Mouse (Mus musculus) thymus, adult 18-20 months (tissue): ENCODE data around the gene Rab7.
A peak's percentile ranks its signal among the peaks of the same experiment; 100 is the strongest.

Experiments
- DNase-seq, 2 experiments: peaks; one replicate each; pipeline ENCODE4 v3.0.0; 2022; ENCODE audit warnings: mixed read lengths in 2 of 2

Gene Rab7

GRCm38 (mm10) chr6:88044577-88045405 is at the start of gene Rab7:
Gene Rab7, minus strand, starts transcription at chr6:88045270.
- DNase-seq = peak; percentile 84 to 89

GRCm38 (mm10) chr6:88088971-88089370 is 43.9 kb upstream of the Rab7 start:
- DNase-seq = no peak

- peak; percentile 93 to 94 for DNase-seq
Measured at GRCm38 (mm10) chr6:88084278-88085151, 39.4 kb upstream of the Rab7 start, which contains the start of gene Rpn1. Gene Rpn1, plus strand, starts transcription at chr6:88084482.

- DNase-seq = no peak
Measured at GRCm38 (mm10) chr6:88083672-88084071, 38.6 kb upstream of the Rab7 start.

- DNase-seq = no peak
Measured at GRCm38 (mm10) chr6:88083095-88083494, 38.0 kb upstream of the Rab7 start.

- DNase-seq = no peak
Measured at GRCm38 (mm10) chr6:88075960-88076517, 31.0 kb upstream of the Rab7 start.

- peak; percentile 86 to 89 for DNase-seq
Measured at GRCm38 (mm10) chr6:88074752-88075554, 29.9 kb upstream of the Rab7 start.

- DNase-seq = no peak
Measured at GRCm38 (mm10) chr6:88071216-88071615, 26.1 kb upstream of the Rab7 start.

- DNase-seq = no peak
Measured at GRCm38 (mm10) chr6:88070468-88070867, 25.4 kb upstream of the Rab7 start.

- DNase-seq = no peak
Measured at GRCm38 (mm10) chr6:88068739-88069138, 23.7 kb upstream of the Rab7 start.

- no peak for DNase-seq
Measured at GRCm38 (mm10) chr6:88067722-88068121, 22.7 kb upstream of the Rab7 start.

- no peak for DNase-seq
Measured at GRCm38 (mm10) chr6:88065968-88066367, 20.9 kb upstream of the Rab7 start.

GRCm38 (mm10) chr6:88065116-88065515 is 20.0 kb upstream of the Rab7 start:
- no peak for DNase-seq

- no peak for DNase-seq
Measured at GRCm38 (mm10) chr6:88064072-88064642, 19.1 kb upstream of the Rab7 start.

- DNase-seq = no peak
Measured at GRCm38 (mm10) chr6:88062398-88062797, 17.3 kb upstream of the Rab7 start.

- DNase-seq = no peak
Measured at GRCm38 (mm10) chr6:88061406-88061805, 16.3 kb upstream of the Rab7 start.

GRCm38 (mm10) chr6:88060602-88061001 is 15.5 kb upstream of the Rab7 start:
- DNase-seq = no peak

GRCm38 (mm10) chr6:88059903-88060302 is 14.8 kb upstream of the Rab7 start:
- DNase-seq = no peak

- no peak for DNase-seq
Measured at GRCm38 (mm10) chr6:88056866-88057265, 11.8 kb upstream of the Rab7 start.

- DNase-seq = no peak
Measured at GRCm38 (mm10) chr6:88055663-88056062, 10.6 kb upstream of the Rab7 start.

- DNase-seq = no peak
Measured at GRCm38 (mm10) chr6:88054081-88054835, 9.2 kb upstream of the Rab7 start.
